Mouse (Mus musculus): ENCODE results near the gene Zbtb45. TPM values are rescaled to one million over a fixed set of nuclear protein-coding genes. Genes with fewer than 3 reads are reported as not detected.

Gene Zbtb45
- total RNA-seq, 4 experiments from 2014 or later = 6.9 to 11.3 (median 7.2) TPM

GRCm38 (mm10) chr7:13034148-13034977 is 24.5 kb upstream of the Zbtb45 start, which contains the start of gene Chmp2a:
Gene Chmp2a, minus strand, starts transcription at chr7:13034807.
- peak; percentile 98 for DNase-seq (ENCODE audit: low spot score)

DNA sequence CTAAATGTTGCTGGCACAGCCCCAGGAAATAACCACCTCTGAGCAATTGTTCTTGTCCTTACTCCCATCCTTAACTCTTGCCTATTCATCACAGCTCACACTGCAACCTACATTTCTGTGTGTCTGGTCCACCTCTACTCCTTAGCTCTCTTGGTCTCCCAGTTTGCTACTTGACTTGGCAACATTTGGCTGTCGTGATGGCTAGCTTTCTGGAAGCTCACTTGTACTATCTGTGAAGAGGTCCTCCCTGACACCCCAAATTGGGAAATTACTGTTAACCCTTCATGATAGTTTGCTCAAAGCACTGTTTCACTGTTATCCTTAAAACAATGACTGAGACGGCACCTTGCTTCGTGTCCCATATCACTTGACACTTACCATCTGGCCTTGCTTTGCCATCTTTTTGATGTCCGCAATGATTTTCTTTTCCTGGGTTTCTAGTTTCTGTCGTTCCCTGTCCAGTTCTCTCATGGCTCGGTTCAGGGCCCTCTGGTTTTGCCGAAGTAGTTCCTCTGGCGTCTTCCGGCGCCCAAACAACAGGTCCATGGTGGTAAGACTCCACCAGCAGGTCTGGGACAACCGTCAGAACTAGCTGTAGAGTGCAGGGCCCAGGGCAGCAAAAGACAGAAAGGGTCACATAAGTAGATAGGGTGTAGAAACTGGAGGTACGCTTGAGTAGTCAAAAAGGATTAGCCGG is 23.8 kb upstream of the Zbtb45 start:
- no peak for DNase-seq (ENCODE audit: low spot score)

- DNase-seq (ENCODE audit: low spot score) = no peak
Measured at GRCm38 (mm10) chr7:13032541-13032940, 22.7 kb upstream of the Zbtb45 start.

GRCm38 (mm10) chr7:13031983-13032382 is 22.1 kb upstream of the Zbtb45 start:
- DNase-seq (ENCODE audit: low spot score) = no peak

- no peak for DNase-seq (ENCODE audit: low spot score)
Measured at GRCm38 (mm10) chr7:13031069-13031468, 21.2 kb upstream of the Zbtb45 start.

DNA sequence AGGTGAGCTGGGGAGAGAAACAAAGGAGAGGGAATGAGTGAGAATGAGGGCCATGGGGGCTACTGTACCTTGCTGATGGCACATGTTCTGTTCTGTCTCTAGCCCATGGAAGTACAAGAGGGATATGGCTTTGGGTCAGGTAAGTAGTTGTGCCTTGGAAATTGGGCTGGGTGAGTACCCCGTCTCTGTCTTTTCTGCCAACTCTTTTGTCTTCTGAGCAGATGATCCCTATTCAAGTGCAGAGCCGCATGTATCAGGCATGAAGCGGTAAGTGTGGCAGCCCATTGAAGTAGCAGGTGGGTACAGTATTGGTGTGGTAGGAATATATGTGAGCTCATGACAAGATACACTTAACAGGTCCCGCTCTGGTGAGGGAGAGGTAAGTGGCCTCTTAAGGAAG is 19.2 kb upstream of the Zbtb45 start:
- no peak for DNase-seq (ENCODE audit: low spot score)

DNA sequence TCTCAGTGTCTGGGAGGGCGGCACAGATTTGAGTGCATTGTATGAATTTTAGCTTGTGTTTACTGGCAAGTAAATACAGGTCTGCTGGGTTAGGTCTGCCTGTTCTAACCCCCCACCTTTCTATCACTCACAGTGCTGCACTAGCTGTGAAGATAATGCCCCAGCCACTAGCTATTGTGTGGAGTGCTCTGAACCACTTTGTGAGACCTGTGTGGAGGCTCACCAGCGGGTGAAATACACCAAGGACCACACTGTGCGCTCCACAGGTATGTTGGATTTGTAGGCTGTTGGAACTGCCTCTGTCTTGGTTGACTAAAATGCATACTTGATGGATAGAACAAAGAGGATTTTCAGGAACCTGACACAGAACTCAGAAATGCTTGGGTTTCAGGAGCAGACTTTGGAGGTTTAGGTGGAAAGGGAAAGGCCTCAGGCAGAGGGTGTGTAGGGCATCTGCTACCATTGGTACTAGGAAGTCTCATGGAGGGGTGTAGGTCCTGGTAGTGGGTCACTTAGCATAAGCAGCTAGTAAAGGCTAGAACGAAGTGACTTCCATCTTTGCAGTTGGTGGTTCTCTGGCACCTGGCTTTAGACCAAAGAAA is 15.8 kb upstream of the Zbtb45 start:
- no peak for DNase-seq (ENCODE audit: low spot score)

GRCm38 (mm10) chr7:13024805-13025204 is 15.0 kb upstream of the Zbtb45 start:
- no peak for DNase-seq (ENCODE audit: low spot score)

DNA sequence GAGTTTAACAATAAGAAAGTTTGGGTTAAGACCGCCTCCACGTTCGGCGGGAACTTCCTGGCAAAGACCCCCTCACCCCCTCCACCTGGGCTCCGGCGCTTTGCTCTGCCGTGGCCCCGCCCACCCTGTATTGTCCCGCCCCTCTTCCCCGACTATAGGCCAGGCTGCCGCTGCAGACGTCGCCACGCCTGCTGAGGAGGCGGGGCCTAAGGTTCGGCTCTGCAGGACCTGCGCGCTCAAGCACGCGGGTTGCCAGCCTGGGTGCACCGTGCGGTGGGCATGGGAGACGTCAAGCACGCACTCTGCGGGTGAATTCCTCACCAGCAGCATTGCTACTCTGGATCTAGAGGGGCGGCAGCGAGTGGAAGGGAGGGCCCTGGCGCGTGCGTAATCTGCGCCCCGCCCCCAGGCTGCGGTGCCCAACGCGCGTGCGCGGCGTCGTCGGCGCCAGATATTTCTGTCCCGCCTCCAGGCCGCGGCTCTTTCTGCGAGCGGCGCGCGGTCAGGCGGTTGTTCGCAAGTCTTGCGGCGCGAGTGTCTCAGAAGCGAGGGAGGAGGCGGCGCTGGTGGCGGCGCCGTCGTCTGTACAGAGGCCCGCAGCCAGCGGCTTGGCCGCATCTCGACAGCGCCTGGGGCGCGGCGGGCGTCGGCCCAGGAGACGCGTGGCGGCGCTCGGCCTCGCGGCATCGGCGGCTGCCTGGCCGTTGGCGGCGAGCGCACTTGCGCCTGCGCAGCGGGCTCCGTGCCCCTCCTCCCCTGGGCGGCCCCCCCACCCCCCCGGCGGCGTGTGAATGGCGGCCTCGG is 14.3 kb upstream of the Zbtb45 start:
- DNase-seq (ENCODE audit: low spot score) = peak; percentile 91

DNA sequence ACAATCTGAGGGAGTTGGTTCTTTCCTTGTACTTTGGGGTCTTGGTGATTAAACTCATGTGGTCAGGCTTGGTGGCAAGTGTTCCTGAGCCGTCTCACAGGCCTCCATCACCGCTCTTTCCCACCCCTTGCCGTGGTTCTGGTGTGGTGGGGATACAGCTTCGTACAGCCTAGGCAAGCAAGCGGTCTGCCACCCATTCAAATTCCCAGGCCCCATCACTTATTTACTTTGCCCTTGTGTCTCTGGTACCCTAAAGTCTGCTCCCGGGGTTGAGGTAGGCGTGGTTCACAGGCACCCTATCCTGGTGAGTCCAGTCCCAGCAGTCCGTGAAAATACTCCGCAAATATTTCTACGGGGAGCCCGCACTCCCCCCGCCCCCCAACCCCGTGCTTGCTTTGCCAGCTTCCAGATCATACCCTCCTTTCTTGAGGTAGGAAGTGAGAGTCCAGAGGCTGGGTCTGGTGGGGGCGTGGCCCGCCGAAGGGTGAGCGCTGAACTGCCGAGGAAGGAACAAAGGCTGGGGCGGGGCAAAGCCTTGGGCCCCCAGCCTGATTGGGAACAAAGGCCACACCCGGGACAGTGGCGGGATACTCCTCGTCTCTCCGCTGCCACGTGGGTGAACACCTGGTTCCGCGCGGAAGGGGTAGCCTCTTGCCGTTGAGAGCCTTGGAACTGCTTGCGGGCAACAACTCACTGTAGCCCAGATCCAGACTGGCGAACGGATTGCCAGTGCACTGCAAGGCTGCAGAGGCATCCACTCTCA is 13.1 kb upstream of the Zbtb45 start:
- DNase-seq (ENCODE audit: low spot score) = peak; percentile 57

DNA sequence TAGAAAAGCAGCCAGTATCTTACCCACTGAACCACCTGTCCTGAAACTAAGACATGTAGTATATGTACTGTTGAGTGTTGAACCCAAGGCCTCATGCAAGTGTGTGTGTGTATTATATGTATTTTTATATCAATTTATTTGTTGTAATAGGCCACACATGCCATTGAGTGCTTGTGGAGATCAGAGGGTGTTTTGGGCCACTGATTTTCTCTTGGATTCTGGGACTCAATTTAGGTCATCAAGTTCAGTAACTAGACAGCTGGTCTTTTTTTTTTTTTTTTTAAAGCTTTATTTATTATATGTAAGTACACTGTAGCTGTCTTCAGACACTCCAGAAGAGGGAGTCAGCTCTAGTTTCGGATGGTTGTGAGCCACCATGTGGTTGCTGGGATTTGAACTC is 5.4 kb upstream of the Zbtb45 start:
- no peak for DNase-seq (ENCODE audit: low spot score)

DNA sequence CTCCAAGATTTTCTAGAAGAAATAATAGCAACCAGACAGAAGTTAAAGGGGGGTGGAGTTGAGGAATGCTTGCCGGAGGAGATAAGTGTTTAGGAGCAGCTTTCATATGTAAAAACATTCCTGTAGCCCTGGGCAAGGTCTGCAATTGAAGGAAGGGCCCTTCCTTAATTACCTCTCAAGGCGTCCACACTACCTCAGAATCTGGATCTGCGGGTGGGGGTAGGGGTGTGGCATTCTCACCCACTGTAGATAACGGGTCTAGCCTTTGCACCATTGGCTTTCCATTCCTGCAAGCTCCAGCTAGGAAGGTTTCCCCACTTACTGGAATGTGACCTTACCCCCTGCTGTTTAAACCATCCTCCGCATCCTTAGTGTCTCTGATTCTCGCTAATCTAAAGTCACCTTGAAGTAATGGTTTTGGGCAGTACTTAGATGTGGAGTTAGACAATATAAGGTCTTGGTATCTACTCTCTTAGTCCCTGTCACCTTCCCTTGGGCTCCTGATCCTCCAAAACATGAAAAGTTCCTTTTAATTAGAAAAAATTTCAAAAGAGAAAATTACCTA is 4.5 kb upstream of the Zbtb45 start:
- no peak for DNase-seq (ENCODE audit: low spot score)

- no peak for DNase-seq (ENCODE audit: low spot score)
Measured at GRCm38 (mm10) chr7:13013671-13014070, 3.8 kb upstream of the Zbtb45 start.

- peak; percentile 94 for DNase-seq (ENCODE audit: low spot score)
Measured at GRCm38 (mm10) chr7:13009143-13010004, 460 bp downstream of the Zbtb45 start.

DNA sequence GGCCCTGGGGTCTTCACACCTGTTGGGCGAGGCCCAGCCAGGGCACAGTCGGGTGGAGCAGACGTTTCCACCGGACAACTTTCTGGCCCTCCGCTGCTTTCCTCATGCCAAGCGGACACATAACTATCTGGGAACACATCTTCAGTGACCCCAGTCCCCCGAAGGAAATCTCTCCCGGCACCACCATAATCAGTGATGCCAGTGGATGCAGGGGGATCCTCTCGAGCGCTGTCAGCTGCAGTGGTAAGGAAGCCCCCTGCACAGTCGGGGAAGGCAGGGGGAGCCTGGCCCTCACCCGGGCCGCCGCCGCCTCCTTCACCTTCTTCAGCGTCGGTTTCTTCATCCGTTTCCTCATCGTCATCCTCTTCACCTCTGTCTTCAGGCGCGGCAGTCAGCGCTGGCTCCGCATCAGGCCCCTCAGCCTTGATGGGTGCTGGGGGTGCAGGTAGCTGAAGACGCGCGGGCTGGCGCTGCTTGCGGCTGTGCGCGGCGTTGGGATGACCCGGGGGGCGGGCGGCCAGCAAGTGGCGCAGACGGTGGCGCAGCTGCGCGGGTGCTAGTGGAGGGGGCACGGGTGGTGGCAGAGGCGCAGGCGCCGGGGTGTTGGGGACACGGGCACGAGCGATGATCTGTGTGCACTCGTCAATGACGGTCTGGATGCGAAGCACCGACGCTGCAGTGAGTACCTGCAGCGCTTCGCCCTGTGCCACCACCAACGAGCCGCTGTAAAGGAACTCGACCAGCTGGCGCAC is 2.3 kb downstream of the Zbtb45 start:
- no peak for DNase-seq (ENCODE audit: low spot score)

DNA sequence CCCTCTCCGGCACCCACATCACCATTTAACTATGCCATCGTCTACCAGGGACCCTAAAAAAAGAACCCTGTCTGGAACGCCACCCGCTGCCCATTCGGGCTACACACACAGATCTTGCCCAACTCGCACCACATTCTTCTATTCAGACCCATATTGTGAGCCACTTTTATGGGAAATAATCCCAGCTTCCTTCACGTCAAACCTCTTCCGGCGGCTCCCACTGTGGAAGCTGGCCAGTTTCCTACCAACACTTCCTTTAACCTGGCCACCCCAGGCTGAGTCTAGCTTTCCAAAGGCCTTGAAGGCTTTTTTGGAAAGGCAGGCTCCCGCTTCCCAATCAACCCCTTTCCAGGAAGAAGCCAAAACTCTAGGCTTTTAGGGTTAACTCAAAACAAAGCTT is 3.3 kb downstream of the Zbtb45 start:
- peak; percentile 24 for DNase-seq (ENCODE audit: low spot score)

DNA sequence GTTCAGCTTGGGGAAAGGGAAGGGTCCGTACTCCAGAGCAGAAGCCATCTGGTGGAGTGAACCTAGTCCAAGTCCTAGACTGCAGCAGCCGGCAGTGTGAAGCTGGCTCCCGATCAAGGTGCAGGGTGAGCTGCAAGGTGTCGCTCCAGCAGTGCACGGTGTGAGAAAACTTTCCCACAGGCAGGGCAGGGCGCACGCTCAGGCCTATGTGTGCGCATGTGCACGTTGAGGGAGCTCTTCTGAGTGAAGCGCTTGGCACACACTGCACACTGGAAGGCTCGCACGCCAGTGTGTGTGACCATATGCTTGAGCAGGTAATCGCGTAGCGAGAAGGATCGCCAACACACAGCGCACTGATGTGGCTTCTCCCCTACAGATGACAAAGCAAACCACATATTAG is 3.8 kb downstream of the Zbtb45 start:
- no peak for DNase-seq (ENCODE audit: low spot score)

- DNase-seq (ENCODE audit: low spot score) = no peak
Measured at GRCm38 (mm10) chr7:13003380-13003779, 6.5 kb downstream of the Zbtb45 start.

- DNase-seq (ENCODE audit: low spot score) = no peak
Measured at GRCm38 (mm10) chr7:13001584-13001983, 8.2 kb downstream of the Zbtb45 start.

Data from heart, adult 8-10 months (tissue).